Mouse (Mus musculus) cerebellum, adult 2 months (tissue): ENCODE measurements around the gene Atg13.

Source experiments
- CTCF ChIP-seq: fragments of 200-500 bp; IDR thresholded peaks from 2 replicates; pipeline ENCODE4 v1.5.1; 2011; ENCODE audit warnings: low read depth, mild to moderate bottlenecking, control low read depth, low read length, moderate library complexity, borderline replicate concordance; ENCODE audit not compliant: insufficient read depth
- POLR2A ChIP-seq: fragments of 200-500 bp; IDR thresholded peaks from 2 replicates; pipeline ENCODE4 v1.6.1; 2011; ENCODE audit warnings: low read length, control low read depth, borderline replicate concordance; ENCODE audit not compliant: insufficient read depth

GRCm38 (mm10) chr2:91635486-91635885 is 74.9 kb downstream of the Atg13 start:
- no peak for TF ChIP-seq CTCF
- no peak for TF ChIP-seq POLR2A
